Mouse (Mus musculus): ENCODE measurements at regions not wholly inside any gene's neighbourhood (a gene's known extent, or its start where the extent isn't known, plus 50 kb on each side); places are given as distances from the start of the nearest gene placed in this dataset.

DNA sequence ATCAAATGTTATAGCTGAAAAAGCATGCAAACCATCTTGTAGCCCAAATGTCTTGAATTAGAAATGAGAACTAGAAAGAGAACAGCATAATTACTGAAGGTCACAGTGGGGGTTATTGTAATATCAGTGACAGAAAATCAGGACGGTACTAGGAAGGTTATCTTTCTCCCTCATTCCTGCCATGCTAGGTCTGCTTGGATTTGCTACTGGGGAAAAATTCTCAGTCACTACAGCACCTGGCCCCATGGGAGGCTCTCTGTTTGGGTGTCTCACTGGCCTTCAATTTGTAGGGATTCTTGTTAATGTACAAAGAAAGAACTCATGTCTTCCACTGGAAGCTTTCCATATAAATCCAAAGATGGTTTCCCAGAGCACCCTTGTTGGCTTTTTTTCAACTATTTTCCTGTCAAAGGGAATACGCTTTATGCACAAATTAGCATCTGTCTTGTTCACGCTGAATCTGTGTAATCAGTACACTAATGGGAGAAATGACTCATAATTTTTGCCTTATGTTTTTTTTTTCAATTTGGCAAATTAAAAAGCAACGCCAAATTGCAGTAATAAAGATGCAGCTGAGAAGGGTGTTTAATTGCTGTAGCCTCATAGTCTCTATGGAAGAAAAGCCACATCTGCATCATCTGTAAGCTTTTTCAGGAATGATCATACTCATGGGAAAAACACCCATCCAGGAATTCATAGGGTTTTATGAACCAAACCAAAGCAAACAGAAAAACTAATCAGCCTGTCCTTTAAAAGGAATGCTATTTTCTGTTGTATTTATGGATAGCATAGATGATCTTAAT, 290.2 kb upstream of the Arhgef26 start:
- DNase-seq (ENCODE audit: low read depth, low spot score) = no peak

DNA sequence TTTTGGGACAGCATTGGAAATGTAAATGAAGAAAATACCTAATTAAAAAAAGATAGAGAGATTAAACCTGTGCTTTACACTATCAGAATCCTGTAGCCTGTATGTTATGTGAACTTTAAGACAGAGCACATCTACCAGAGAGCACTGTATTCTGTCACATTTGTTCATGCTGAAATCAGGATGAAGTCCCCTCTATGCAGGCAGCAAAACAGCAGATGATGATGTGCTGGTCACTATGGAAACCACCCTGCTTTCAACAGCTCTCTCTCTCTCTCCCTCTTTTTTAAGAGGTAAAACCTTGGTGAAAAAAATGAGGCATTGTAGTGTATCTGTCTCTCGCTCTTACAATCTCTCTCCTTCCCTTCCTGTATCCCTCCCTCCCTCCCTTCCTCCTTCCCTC, 283.9 kb upstream of the Arhgef26 start:
- no peak for DNase-seq (ENCODE audit: low read depth, low spot score)

DNA sequence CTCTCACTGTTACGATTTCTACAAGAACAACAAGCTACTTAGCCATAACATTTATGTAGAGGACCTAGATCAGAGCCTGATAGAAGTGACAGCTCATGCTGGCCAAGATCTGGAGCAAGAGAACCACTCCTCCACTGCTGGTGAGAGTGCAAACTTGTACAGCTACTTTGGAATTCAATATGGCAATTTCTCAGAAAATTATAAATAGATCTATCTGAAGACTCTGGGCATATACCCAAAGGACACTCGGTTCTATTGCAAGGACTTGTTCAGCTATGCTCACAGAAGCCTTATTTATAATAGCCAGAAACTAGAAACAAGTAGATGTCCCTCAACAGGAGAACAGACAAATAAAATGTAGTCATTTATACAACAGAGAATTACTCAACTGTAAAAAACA, 259.6 kb upstream of the Arhgef26 start:
- peak; percentile 69 for DNase-seq (ENCODE audit: low read depth, low spot score)

DNA sequence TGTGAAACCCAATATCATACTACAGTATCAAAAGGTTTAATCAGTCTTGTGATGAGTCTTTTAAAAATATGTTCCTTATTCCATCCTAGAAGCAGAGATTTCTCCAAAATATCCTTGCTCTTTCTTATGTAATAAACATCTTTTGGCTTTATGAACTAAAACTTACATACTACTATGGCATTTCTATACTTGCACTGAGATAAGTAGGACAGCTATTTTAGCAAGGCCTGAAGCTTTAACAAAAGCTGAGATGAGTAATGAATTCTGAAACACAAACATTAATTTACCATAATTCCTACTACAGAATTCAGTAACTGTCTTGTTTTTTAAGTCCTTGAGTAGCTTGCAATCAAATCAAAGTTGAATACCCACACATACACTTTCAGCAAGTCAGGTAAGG, 252.6 kb upstream of the Arhgef26 start:
- no peak for DNase-seq (ENCODE audit: low read depth, low spot score)

DNA sequence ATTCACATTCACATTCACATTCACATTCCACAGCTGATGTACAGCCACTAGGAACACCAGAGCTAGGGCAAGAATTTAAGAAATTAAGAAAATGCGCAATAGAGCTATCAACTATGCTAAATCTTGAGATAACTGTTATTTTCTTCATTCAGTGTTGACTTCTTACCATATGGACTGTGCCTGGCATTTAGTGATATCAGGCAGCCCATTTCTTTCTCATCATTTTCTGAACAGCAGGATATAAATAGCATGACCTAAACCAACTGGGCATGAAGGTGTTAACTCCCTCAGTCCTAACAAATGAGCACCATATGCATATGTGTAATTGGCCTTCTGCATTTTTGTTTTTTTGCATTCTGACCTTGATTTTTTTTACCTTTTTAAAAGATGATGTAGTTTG, 250.9 kb upstream of the Arhgef26 start:
- no peak for DNase-seq (ENCODE audit: low read depth, low spot score)

DNA sequence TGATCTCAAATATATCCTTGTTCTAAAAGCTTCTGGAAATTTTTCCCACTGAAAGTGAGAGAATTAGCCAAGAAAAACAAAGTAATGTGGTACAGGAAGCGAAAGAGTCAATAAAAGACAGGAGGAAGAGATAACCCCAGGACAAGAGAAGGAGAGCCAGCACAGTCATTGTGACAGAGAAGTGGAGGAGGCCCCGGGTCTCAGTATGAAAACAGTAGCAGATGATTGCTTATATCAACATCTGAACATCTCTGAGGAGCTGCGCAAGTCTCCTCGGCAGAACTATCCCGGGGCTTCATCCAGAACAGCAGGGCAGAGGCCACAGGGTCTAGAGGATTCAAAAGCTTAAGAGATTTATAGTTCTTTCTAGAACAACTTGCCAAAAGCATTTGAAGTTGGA, 235.0 kb upstream of the Arhgef26 start:
- DNase-seq (ENCODE audit: low read depth, low spot score) = no peak

DNA sequence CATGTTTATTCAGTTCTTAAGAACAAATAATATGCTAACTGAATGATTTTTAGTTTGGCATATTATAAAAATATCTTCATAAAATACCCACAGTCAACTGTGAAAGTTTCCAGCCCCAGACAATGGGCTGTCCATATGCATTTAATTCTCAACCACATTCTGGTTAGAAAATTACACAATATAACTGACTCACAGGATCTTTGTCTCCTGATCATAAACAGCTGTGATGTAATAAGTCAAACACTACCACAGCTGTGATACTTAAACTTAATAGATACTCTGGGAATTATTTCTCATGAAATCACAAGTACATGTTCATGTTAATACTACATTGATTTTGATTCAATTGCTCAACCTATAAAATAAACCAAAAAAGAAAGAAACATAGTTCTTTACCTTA, 234.3 kb upstream of the Arhgef26 start:
- no peak for DNase-seq (ENCODE audit: low read depth, low spot score)

DNA sequence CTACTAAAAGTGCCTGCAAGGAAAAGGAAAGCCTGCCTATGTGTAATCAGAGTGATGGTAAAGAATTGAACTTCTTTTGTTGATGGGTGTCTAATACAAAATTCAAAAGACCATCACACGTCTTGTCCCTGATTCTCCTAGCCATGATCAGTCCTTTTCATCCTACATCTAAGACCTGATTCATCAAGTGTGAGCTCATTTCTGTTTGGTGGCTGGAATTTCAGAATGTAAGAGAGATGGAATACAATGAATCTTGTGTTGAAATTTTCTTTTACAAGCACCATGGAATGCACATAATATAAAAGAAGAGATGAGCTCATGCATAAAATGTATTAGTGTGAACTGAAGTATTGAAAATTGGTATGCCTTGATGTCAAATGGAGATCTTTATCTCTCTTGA, 233.6 kb upstream of the Arhgef26 start:
- no peak for DNase-seq (ENCODE audit: low read depth, low spot score)

DNA sequence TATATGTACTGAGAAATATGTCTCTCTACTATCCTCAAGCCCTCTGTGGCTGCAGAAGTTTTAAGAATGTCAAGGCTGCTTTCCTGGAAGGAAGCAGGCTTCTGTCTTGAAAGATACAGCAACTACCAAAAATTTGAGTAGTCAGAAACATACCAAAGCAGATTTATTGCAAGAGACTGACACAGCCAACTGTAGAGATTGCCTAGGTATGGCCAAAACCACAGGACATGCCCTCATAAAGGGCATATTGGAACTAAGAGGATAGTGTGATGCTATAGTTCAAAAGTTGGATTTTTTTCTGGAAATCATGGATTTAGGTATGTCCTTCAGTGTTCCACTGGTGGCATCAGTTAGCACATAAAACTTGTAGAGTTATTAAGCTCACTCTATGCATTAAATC, 230.8 kb upstream of the Arhgef26 start:
- no peak for DNase-seq (ENCODE audit: low read depth, low spot score)

Measured in skeletal muscle tissue, adult 2 months (tissue).